Mouse (Mus musculus): ENCODE data around the gene Gm9945. TPM values are rescaled to one million over a fixed set of nuclear protein-coding genes. Genes with fewer than 3 reads are reported as not detected.

Gene Gm9945
- polyA plus RNA-seq, 1 experiment from 2014 or later: not detected

DNA sequence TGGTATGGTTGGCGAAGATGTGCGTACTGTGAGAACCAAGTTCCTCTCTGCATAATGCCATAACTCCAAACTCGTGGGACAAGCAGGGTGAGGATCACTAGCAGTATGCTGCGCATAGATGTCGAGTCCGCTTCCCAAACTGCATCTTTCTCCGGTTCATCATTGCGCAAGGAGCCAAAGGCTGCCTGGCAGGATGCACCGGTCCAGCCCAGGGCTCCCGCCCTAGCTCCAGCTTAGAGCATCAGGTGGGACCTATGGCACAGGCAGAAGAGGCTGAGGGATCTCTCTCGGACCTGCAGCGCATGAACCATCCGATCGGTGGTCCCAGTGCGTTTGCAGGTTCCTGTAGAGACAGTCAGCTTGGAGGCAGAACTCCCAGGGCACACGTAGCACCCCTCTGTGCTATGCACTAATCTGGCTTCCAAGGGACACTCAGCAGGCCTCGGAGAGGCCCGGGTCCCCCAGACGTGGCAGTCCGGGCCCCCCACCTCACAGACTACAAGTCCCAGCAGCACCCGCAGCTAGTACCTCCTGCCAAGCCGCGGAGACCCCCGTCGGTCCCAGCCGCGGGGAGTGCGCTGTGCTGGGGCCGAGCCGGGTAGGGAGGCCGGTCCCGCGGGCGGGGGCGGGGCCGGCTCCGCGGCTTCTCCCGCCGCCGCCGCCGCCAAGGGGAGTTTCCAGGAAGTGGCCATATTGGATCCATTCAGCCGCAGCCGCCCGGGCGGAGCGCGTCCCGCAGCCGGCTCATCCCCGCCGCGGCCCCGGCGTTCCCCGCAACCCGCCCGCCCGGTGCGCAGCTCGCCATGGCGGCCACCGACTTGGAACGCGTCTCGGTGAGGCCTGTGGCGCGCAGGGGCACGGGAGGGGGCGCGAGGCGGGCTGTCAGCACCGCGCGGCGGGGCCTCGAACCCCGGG lies 39.5 kb downstream of the Gm9945 start, which contains the start of gene Sept8:
Gene Sept8, plus strand, starts transcription at position 51 of the 915 bp plus-strand sequence.
- peak; percentile 82 for DNase-seq
- peak within 1 kb of the TSS; percentile 85 for H3K9ac ChIP-seq

DNA sequence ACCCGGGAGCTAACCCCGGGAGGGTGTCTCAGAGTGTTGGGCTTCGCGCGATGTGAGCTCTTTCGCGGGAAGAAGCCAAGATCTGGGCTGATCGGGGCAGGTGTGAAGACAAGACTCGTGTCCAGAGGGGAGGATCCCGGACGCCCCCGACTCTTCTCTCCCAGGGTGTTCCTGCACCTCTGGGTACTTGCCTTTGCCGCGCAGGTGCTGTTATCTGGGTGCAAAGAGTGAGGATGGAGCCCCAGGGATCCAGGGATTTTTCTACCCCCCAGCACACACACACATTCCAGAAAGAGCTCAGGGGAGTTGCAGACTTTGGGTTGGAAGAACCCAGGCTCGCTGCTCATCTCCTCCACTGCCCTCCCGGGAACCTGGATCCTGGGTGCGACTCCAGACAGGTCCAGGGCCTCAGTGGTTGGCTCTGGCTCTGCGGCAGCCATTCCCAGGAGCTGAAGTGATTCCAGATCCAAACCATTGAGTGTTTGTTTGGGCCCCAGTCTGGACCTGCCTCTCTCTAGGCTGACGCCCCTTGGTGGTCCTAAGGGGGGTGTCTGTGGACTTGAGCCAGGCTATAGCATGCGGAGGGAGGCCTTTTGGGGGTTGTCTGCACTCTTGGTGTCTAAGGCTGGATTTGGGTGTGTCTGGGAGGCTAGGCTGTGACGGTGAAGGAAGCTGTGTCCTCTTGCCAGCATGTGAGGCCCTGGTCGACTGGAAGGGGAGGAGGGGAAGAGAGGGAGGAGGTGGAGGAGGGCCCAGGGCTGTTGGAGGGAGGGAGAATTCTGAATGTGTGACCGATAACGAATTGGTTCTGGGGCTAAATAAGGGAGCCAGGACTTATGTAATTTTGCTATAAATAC lies 40.4 kb downstream of the Gm9945 start:
- peak; percentile 75 for DNase-seq
- WGBS: 2% methylated on average over 24 of the region's 24 CpGs
- peaks cover 27% of the 10 kb centered on the region for H3K4me1 ChIP-seq (ENCODE audit: insufficient read depth)
- peak; percentile 62 for ATAC-seq (ENCODE audit: insufficient read depth)
- H3K36me3 ChIP-seq (ENCODE audit: insufficient read depth): no peaks in the 10 kb centered on the region
- H3K27ac ChIP-seq (ENCODE audit: low read depth): peak overlapping the region; percentile 84
- H3K27me3 ChIP-seq (ENCODE audit: insufficient read depth, low read length): no peaks in the 10 kb centered on the region
- no peaks in the 10 kb centered on the region for H3K9me3 ChIP-seq (ENCODE audit: low read depth, low read length)
- H3K4me3 ChIP-seq (ENCODE audit: low read depth, low read length): peak overlapping the region; percentile 78
- H3K9ac ChIP-seq: peak overlapping the region; percentile 85
- H3K4me2 ChIP-seq: peak overlapping the region; percentile 87
- TF ChIP-seq CTCF (IDR thresholded peaks at IDR 0.05; ENCODE audit: low read depth): no peak

More for the DNA sequence above, 39.5 kb downstream of the Gm9945 start, which contains the start of gene Sept8:
- Histone ChIP-seq H3K9me3 (ENCODE audit: low read depth, low read length) (no peaks in the 10 kb centered on the region), H3K4me1 (ENCODE audit: insufficient read depth) (peaks cover 27% of the 10 kb centered on the region), H3K4me3 (ENCODE audit: low read depth, low read length) (peak within 1 kb of the TSS; percentile 78), H3K4me2 (peak within 1 kb of the TSS; percentile 87), H3K27me3 (ENCODE audit: insufficient read depth, low read length) (no peaks in the 10 kb centered on the region), H3K27ac (ENCODE audit: low read depth) (peak within 1 kb of the TSS; percentile 84), H3K36me3 (ENCODE audit: insufficient read depth) (no peaks in the 10 kb centered on the region)
- TF ChIP-seq CTCF (IDR thresholded peaks at IDR 0.05; ENCODE audit: low read depth): no peak
- WGBS: 4% methylated on average over 78 of the region's 79 CpGs
- ATAC-seq (ENCODE audit: insufficient read depth): peak; percentile 81

DNA sequence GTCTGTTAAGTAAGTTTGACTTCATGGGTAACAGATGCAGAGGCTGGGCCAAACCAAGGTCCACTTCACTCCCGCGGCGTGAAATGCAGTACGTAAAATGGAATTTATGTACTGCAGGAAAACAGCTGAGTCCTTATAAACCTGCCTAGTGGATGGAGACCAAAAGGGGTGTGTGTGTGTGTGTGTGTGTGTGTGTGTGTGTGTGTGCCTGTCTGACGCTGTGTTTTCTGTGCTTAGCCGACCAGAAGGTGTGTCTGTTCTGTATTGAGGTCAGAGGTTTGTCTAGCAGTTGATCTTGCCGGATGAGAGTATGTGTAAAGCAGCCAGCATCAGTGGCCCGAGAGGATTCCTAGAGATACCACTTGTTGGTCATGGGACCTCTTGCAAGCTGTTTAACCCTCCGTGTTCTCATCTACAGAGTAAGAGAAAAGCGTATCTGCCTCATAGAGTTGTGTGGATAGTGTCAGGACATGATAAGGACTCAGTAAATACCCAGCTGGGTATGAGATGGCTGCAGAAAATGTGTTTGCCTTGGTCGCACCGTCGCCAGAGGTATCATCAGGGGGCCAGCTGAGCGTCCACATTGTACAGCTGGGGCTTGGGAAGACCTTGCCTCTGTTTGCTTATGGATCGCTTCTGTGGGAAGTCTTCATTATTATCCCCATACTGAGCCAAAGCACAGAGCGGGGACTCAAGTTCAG lies 41.3 kb downstream of the Gm9945 start:
- TF ChIP-seq CTCF (IDR thresholded peaks at IDR 0.05; ENCODE audit: low read depth): no peak
- ATAC-seq (ENCODE audit: insufficient read depth): no peak
- H3K9me3 ChIP-seq (ENCODE audit: low read depth, low read length): no peaks in the 10 kb centered on the region
- WGBS: 30% methylated on average over 16 of the region's 16 CpGs
- no peaks in the 10 kb centered on the region for H3K27me3 ChIP-seq (ENCODE audit: insufficient read depth, low read length)
- peaks cover 27% of the 10 kb centered on the region for H3K4me1 ChIP-seq (ENCODE audit: insufficient read depth)
- H3K4me2 ChIP-seq: peak overlapping the region; percentile 87
- H3K4me3 ChIP-seq (ENCODE audit: low read depth, low read length): peak overlapping the region; percentile 78
- no peaks in the 10 kb centered on the region for H3K36me3 ChIP-seq (ENCODE audit: insufficient read depth)
- DNase-seq: no peak
- H3K27ac ChIP-seq (ENCODE audit: low read depth): peak overlapping the region; percentile 52; the same call in 1 of the 2 replicates
- peak overlapping the region; percentile 85 for H3K9ac ChIP-seq

- Histone ChIP-seq H3K27ac (ENCODE audit: low read depth) (0 out of 2 replicates have a peak overlapping the region, but pooled peaks have one; percentile 52), H3K9ac (peak overlapping the region; percentile 14; the same call in 1 of the 2 replicates), H3K9me3 (ENCODE audit: low read depth, low read length) (no peaks in the 10 kb centered on the region), H3K36me3 (ENCODE audit: insufficient read depth) (no peaks in the 10 kb centered on the region), H3K4me3 (ENCODE audit: low read depth, low read length) (peak overlapping the region; percentile 78; the same call in 1 of the 2 replicates), H3K27me3 (ENCODE audit: insufficient read depth, low read length) (no peaks in the 10 kb centered on the region), H3K4me2 (peak overlapping the region; percentile 87), H3K4me1 (ENCODE audit: insufficient read depth) (peaks cover 25% of the 10 kb centered on the region)
- ATAC-seq (ENCODE audit: insufficient read depth) (no peak), DNase-seq (no peak)
- 68% methylated on average over 7 of the region's 7 CpGs for WGBS
- TF ChIP-seq CTCF (IDR thresholded peaks at IDR 0.05; ENCODE audit: low read depth): no peak
Observed at GRCm38 (mm10) chr11:53521821-53522131, 41.8 kb downstream of the Gm9945 start.

GRCm38 (mm10) chr11:53522362-53522761 lies 42.4 kb downstream of the Gm9945 start:
- ATAC-seq (ENCODE audit: insufficient read depth) (no peak), DNase-seq (no peak)
- Histone ChIP-seq H3K4me2 (no peak overlapping the region; the same call in 1 of the 2 replicates), H3K27ac (ENCODE audit: low read depth) (no peak overlapping the region), H3K9ac (no peak overlapping the region), H3K27me3 (ENCODE audit: insufficient read depth, low read length) (no peaks in the 10 kb centered on the region), H3K36me3 (ENCODE audit: insufficient read depth) (no peaks in the 10 kb centered on the region), H3K4me3 (ENCODE audit: low read depth, low read length) (no peak overlapping the region), H3K9me3 (ENCODE audit: low read depth, low read length) (no peaks in the 10 kb centered on the region), H3K4me1 (ENCODE audit: insufficient read depth) (peaks cover 23% of the 10 kb centered on the region)
- TF ChIP-seq CTCF (IDR thresholded peaks at IDR 0.05; ENCODE audit: low read depth): no peak
- WGBS: 88% methylated on average over 3 of the region's 3 CpGs

DNA sequence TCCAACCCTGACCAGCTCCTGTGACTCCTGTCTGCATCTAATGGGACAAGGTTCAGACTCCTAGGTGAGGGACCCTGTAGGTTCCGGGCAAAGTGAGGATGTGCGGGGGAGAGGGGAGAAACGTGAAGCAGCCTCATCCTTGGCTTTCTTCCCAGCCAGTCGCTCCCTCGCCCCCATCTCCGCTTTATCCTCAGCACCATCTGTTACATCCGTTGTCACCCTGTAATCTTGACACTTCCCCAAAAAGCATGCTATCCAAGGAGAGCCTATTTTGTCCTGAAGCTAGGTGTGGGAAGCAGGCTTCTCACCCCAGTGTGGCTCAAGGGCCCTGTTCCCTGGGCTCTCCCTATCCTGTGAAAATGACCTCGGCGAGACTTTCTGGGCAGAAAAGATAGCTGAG lies 43.0 kb downstream of the Gm9945 start:
- Histone ChIP-seq H3K4me2 (peak overlapping the region; percentile 7; the same call in 1 of the 2 replicates), H3K27me3 (ENCODE audit: insufficient read depth, low read length) (no peaks in the 10 kb centered on the region), H3K4me1 (ENCODE audit: insufficient read depth) (peaks cover 23% of the 10 kb centered on the region), H3K36me3 (ENCODE audit: insufficient read depth) (no peaks in the 10 kb centered on the region), H3K27ac (ENCODE audit: low read depth) (no peak overlapping the region), H3K9ac (no peak overlapping the region), H3K9me3 (ENCODE audit: low read depth, low read length) (no peaks in the 10 kb centered on the region), H3K4me3 (ENCODE audit: low read depth, low read length) (no peak overlapping the region)
- TF ChIP-seq CTCF (IDR thresholded peaks at IDR 0.05; ENCODE audit: low read depth): no peak
- WGBS: 15% methylated on average over 9 of the region's 9 CpGs
- no peak for ATAC-seq (ENCODE audit: insufficient read depth)
- no peak for DNase-seq

All from lung, embryonic 14.5 days (tissue).